Mouse (Mus musculus): ENCODE data around the gene Nusap1.
"Not testable (repeated sequence)": the region's sequence is repeated elsewhere in the genome, so short reads cannot be mapped to it uniquely, and the experiment has no call there.

The Nusap1 gene

DNA sequence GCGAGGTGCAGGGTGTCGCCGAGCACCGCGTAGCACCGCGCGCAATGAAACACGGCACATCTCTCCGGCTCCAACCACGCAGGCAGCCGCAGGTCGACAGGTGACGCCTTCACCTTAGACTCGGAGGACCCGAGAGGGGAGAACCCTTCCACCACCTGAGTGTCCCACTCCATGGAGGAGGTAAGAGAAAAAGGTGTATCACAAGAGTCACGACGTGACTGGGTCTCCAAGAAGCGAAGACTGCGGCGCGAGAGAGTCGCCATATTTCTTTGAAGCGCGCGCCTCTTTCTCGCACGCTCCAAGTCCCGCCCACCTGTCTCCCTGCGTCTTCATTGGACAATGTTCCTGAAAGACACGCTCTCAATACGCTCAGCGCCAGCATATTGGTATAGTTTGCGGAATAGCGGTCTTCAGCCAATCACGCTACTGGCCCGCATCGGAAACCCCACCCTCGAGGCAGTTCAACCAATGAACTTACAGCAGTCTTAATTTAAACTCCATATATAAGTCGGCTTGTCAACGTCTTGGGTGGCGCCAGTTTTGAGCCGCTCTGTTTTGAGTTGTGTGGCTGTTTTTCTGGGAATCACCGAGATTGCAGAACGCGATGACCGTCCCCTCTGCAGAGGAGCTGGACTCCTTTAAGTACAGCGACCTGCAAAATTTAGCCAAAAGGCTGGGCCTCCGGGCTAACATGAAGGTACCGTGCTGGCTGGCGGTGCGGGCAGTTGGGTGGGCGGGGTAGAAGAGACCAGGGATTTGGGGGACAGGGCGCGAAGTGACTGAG lies at the start of gene Nusap1, which contains the start of gene Oip5:
TSS of gene Nusap1 (plus strand) at position 100 of the 784 bp plus-strand sequence.
TSS of gene Oip5 (minus strand) at position 271 of the 784 bp plus-strand sequence.
- DNase-seq (ENCODE audit: inconsistent age in 2 of 2, low spot score in 1 of 2): peak; percentile 91 to 97

DNA sequence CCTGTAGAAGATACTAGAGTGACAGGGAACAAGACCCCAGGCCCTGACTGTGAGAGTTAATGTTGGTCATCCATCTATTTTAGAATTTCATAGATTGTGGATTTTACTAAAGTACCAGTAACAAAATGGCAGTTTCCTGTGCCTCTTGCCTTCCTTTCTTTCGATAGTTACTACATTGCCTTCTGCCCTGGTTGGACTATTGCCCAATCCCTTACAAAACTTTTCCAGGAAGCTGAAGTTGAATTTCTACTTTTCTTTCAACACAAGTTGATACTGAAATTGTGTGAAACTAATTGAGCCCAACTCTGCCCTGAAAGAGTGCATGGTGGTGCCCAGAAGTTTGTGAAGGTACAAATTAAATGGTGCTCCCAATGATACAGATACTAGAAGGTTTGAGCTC lies 45.6 kb upstream of the Nusap1 start:
- peak in 1 of 2 experiments; percentile 66 for DNase-seq (ENCODE audit: inconsistent age in 2 of 2, low spot score in 1 of 2)

- DNase-seq (ENCODE audit: inconsistent age in 2 of 2, low spot score in 1 of 2): no peak
These were observed 36.5 kb upstream of the Nusap1 start for GRCm38 (mm10) chr2:119581571-119581970.

- DNase-seq (ENCODE audit: inconsistent age in 2 of 2, low spot score in 1 of 2): no peak
These were observed 34.7 kb upstream of the Nusap1 start for GRCm38 (mm10) chr2:119583439-119583838.

DNA sequence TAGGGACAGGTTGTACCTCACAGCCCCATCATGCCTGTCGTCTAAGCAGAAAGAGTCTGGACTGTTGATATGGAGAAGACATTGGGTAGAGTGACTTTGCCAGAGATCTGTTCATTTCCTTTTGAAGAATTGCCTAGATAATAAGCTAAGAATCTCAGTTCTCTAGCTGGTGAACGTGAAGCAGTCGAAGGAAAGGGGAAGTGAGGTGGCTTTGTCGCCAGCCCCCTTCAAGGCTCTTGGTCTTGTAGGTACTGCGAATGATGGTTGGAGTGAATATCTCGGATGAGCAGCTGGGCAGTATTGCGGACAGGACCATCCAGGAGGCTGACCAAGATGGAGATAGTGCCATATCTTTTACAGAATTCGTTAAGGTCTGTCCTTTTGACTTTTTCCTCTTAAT lies 33.8 kb upstream of the Nusap1 start:
- no peak for DNase-seq (ENCODE audit: inconsistent age in 2 of 2, low spot score in 1 of 2)

DNA sequence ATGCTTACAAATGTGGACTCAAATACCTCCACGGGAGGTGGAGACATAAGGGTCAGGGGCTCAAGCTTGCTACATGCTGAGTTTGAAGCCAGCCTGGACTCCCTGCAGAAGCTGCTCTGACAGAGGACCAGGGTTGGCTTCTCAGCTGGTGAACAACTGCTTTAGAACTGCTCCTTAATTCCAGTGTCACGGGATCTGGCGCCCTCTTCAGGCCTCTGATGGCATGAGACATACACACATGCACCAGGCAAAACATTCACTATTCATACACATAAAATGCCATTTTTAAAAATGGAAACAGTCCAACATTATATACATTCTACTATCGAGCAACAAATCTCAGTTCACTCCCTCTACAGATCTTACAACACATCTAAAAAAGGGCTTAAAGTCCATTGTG lies 30.7 kb upstream of the Nusap1 start:
- DNase-seq (ENCODE audit: inconsistent age in 2 of 2, low spot score in 1 of 2): peak; percentile 61 to 88

DNA sequence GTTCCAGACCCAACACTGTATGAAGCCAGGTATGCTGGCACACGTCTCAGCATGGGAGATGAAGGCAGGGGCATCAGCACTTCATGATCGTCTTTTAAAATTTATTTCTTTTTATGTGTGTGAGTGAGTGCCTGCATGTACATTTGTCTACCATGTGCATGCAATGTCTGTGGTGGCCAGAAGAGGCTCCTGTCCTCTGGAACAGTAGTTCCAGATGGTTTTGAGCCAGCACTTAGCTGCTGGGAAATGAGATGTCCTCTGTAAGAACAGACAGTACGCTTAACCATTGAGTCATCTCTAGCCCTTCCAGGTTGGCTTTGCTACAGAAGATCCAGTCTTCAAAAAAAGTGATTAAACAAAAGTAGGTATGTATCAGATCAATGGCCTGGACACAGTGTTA lies 26.9 kb upstream of the Nusap1 start:
- peak in 1 of 2 experiments; percentile 29 for DNase-seq (ENCODE audit: inconsistent age in 2 of 2, low spot score in 1 of 2)

DNA sequence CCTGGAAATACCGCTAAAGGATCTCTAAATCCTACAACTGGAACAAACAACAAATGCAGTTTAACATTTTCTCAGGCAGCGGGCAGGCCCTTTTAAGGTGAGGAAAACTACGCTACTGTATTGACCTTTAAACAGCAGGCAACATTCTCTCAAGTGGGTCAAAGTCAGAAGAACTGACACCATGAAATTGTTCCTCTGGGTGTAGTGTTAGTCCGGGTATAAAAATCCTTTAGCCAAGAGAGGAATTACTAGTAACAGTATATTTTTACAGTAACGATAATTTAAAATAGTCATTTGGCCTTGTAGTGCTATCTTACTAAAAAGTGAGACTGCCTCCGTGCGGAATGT lies 24.4 kb upstream of the Nusap1 start:
- DNase-seq (ENCODE audit: inconsistent age in 2 of 2, low spot score in 1 of 2): no peak

DNA sequence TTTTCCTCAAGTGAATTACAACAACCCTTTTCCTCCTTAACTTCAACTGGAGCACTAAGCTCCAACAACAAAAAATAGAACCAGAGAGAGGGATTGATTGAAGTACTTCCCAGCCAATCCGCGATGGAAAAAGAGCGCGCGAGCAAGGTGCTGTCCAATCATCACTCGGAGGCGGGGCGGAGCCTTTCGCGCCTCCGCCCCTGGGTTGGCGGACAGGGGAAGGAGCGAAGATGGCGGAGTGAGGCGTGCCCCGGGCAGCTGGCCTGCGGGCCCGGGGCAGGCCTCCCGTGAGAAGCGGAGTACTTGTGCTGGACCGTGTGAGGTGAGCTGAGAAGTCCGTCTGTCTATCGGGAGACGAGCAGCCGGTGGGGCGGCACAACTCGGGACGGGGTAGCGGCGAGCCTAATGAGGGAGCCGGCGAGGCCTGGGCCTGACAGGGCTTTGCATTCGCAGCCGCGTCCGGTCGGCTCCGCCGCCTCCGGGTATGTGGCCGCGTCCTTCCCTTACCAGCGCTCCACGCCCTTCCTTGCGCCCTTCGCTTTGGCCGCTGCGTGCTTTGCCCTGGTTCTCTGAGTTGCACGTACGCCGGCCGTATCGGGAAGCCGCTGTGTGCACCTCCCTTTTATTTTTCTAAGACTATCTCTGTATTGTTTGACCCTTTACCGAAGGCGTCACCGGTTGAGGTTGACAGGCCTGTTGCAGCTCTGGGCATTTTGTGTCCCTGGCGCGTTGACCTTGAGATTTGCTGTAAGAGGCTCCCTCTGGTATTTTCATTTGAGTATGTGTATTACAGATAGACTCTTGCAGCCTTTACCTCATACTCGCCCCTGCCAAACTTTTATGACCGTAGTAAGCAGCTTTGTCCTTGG lies 23.8 kb upstream of the Nusap1 start:
- peak; percentile 96 to 99 for DNase-seq (ENCODE audit: inconsistent age in 2 of 2, low spot score in 1 of 2)

- DNase-seq (ENCODE audit: inconsistent age in 2 of 2, low spot score in 1 of 2): no peak
These were observed 22.8 kb upstream of the Nusap1 start for GRCm38 (mm10) chr2:119595308-119595707.

GRCm38 (mm10) chr2:119596781-119597330 lies 21.2 kb upstream of the Nusap1 start:
- DNase-seq (ENCODE audit: inconsistent age in 2 of 2, low spot score in 1 of 2): peak; percentile 31 to 69

DNA sequence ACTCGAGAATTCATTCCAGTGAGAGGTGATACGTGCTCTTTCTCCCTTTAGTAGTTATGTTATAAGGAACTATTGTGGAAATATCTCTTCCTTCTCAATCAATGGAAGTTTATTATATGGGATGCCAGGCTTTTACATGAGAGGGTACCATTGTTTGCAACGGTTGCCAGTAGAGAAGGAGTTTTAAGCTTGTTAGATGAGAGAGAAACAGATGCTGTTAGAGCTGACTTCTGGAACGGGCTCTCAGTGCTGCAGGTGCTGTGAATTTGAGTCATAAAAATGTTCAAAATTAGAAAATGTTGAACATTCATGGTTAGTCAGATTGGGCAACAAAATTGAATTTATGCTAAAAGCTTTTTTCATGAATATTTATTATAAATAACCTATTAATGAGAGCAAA lies 17.1 kb upstream of the Nusap1 start:
- no peak for DNase-seq (ENCODE audit: inconsistent age in 2 of 2, low spot score in 1 of 2)

DNA sequence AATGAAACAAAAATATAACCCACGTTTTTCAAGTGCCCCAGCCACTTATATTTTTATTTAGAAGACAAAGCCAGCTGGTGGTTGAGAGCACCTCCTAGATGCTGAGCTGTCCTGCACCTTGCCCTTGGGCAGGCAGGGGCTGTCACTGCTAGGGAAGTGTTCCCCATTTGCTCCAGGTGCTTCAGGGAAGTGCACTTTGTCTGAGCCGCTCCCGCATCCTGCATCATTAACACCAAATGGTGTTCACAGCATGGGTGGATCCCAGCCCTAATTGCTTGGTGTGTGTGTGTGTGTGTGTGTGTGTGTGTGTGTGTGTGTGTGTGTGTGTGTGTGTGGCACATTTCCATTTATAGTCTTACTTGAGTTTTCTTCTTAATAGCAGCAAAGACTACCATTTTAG lies 16.5 kb upstream of the Nusap1 start:
- peak in 1 of 2 experiments; percentile 26 for DNase-seq (ENCODE audit: inconsistent age in 2 of 2, low spot score in 1 of 2)

- no peak for DNase-seq (ENCODE audit: inconsistent age in 2 of 2, low spot score in 1 of 2)
These were observed 15.6 kb upstream of the Nusap1 start for GRCm38 (mm10) chr2:119602488-119602887.

DNA sequence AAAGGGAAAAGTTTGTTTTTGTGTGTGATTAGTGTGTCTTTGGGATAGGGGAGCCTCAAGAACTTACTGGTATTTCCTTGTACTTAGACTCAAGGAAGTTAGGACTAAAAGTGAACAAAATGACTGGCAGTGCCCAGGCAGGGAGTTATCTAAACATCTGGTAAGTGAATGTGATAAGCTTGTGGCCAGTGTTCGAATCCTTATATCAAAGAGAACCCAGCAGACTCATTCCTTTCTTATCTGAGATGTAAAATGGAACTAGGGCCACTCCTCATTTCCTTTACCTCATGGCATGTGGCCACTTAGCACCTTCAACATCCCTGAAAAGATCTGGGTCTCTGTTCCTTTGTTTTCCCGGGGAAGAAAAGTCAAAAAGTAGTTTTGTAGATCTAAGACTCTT lies 14.2 kb upstream of the Nusap1 start:
- DNase-seq (ENCODE audit: inconsistent age in 2 of 2, low spot score in 1 of 2): peak in 1 of 2 experiments; percentile 17

GRCm38 (mm10) chr2:119605361-119605973 lies 12.6 kb upstream of the Nusap1 start:
- DNase-seq (ENCODE audit: inconsistent age in 2 of 2, low spot score in 1 of 2): no peak

GRCm38 (mm10) chr2:119607023-119607422 lies 11.1 kb upstream of the Nusap1 start:
- peak in 1 of 2 experiments; percentile 19 for DNase-seq (ENCODE audit: inconsistent age in 2 of 2, low spot score in 1 of 2)

GRCm38 (mm10) chr2:119617841-119618198 lies 278 bp upstream of the Nusap1 start:
- no peak for DNase-seq (ENCODE audit: inconsistent age in 2 of 2, low spot score in 1 of 2)

GRCm38 (mm10) chr2:119619002-119619401 lies 904 bp downstream of the Nusap1 start:
- DNase-seq (ENCODE audit: inconsistent age in 2 of 2, low spot score in 1 of 2): not testable (repeated sequence)

GRCm38 (mm10) chr2:119621302-119621701 lies 3.2 kb downstream of the Nusap1 start:
- DNase-seq (ENCODE audit: inconsistent age in 2 of 2, low spot score in 1 of 2): no peak

DNA sequence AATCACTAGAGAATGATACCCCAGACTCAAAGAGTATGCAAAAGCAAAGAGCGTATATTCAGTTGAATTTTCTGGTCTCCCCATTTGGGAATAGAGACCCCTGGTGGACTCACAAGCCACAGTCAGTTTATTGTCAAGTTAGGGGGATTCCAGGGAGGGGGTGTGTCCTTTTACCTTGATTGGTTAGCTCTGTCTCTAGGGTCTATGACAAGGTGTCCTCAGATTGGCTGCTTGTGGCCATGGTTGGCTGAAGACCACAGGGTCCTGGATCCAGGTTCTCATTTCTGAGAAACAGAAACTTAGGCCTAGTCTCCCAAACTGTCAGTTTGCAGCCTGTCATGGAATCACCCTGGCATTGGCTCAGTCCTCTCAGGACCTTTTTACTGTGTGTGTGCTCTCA lies 18.7 kb downstream of the Nusap1 start:
- no peak for DNase-seq (ENCODE audit: inconsistent age in 2 of 2, low spot score in 1 of 2)

Data from adrenal gland, adult (tissue).